Mouse (Mus musculus) CH12.LX (cell line): ENCODE measurements around the gene Gna11.

ENCODE experiments used
- NRF1 ChIP-seq: IDR thresholded peaks from 2 replicates; pipeline ENCODE4 v1.6.1; 2014; ENCODE audit warnings: low read depth, mild to moderate bottlenecking, inconsistent platforms, low read length, improper control_type of control experiment, moderate library complexity
- POLR2A ChIP-seq: IDR thresholded peaks from 2 replicates; pipeline ENCODE4 v1.6.1; 2011; ENCODE audit warnings: low read depth, mild to moderate bottlenecking, improper control_type of control experiment, low read length
- POLR2AphosphoS2 ChIP-seq: IDR thresholded peaks from 2 replicates; pipeline ENCODE4 v1.6.1; 2011; ENCODE audit warnings: low read depth, low read length, improper control_type of control experiment
- USF1 ChIP-seq: IDR thresholded peaks from 2 replicates; pipeline ENCODE4 v1.6.1; 2014; ENCODE audit warnings: low read depth, mild to moderate bottlenecking, inconsistent platforms, low read length, improper control_type of control experiment
- ZC3H11A ChIP-seq: IDR thresholded peaks from 2 replicates; pipeline ENCODE4 v1.6.1; 2012; ENCODE audit warnings: low read depth, mild to moderate bottlenecking, inconsistent platforms, low read length, improper control_type of control experiment

- no peak for TF ChIP-seq USF1
- no peak for TF ChIP-seq POLR2AphosphoS2
- TF ChIP-seq NRF1, result no peak
- TF ChIP-seq ZC3H11A, result no peak
- TF ChIP-seq POLR2A, result no peak
Measured at GRCm38 (mm10) chr10:81557491-81557890, 12.5 kb upstream of the Gna11 start.
